Mouse (Mus musculus) mesoderm, embryonic 11.5 days (tissue): ENCODE results near the gene Tdrkh.
A peak's percentile ranks its signal among the peaks of the same experiment; 100 is the strongest.

Experiments
- DNase-seq: peaks from one replicate; pipeline ENCODE4 v3.0.0-alpha.2; 2012; ENCODE audit warnings: low read depth, low spot score

Gene Tdrkh

GRCm38 (mm10) chr3:94463926-94464578 lies 51.0 kb downstream of the Tdrkh start:
- DNase-seq, result peak; percentile 60

GRCm38 (mm10) chr3:94465632-94466430 lies 52.8 kb downstream of the Tdrkh start:
- DNase-seq, result no peak

GRCm38 (mm10) chr3:94468931-94469330 lies 55.9 kb downstream of the Tdrkh start:
- no peak for DNase-seq

GRCm38 (mm10) chr3:94472447-94473114 lies 59.5 kb downstream of the Tdrkh start:
- peak; percentile 58 for DNase-seq

- DNase-seq, result no peak
These were observed 60.0 kb downstream of the Tdrkh start for GRCm38 (mm10) chr3:94473115-94473505.

- no peak for DNase-seq
These were observed 60.6 kb downstream of the Tdrkh start for GRCm38 (mm10) chr3:94473567-94474232.

GRCm38 (mm10) chr3:94476301-94477035 lies 63.4 kb downstream of the Tdrkh start:
- no peak for DNase-seq

- no peak for DNase-seq
These were observed 64.4 kb downstream of the Tdrkh start for GRCm38 (mm10) chr3:94477444-94477843.

GRCm38 (mm10) chr3:94477981-94478422 lies 64.9 kb downstream of the Tdrkh start, which contains the start of gene Celf3:
Gene Celf3 (plus strand): TSS chr3:94478295.
- DNase-seq, result peak; percentile 81

GRCm38 (mm10) chr3:94478591-94479169 lies 65.6 kb downstream of the Tdrkh start:
- no peak for DNase-seq

- peak; percentile 51 for DNase-seq
These were observed 66.5 kb downstream of the Tdrkh start for GRCm38 (mm10) chr3:94479564-94479963.

- DNase-seq, result no peak
These were observed 67.3 kb downstream of the Tdrkh start, which contains the start of gene Riiad1 for GRCm38 (mm10) chr3:94480291-94480884. Gene Riiad1 (minus strand): TSS chr3:94480341.

- no peak for DNase-seq
These were observed 68.4 kb downstream of the Tdrkh start for GRCm38 (mm10) chr3:94481429-94481828.

GRCm38 (mm10) chr3:94482764-94483385 lies 69.8 kb downstream of the Tdrkh start:
- no peak for DNase-seq

GRCm38 (mm10) chr3:94483790-94484439 lies 70.8 kb downstream of the Tdrkh start:
- DNase-seq, result peak; percentile 95
